Mouse (Mus musculus) left cerebral cortex, adult 2 months (tissue): ENCODE measurements around the gene Samd4. TPM values are rescaled to one million over a fixed set of nuclear protein-coding genes. Genes with fewer than 3 reads are reported as not detected.

Source experiments
- DNase-seq, 2 experiments: peaks; one replicate each; pipeline ENCODE4 v3.0.0; 2021 to 2022; ENCODE audit warnings: low spot score in 2 of 2, mixed read lengths in 1 of 2; ENCODE audit errors: extremely low spot score in 1 of 2
- H3K27ac ChIP-seq: fragments of 200-600 bp; 2 replicates; pipeline ENCODE4 v1.8.1; 2022
- H3K4me3 ChIP-seq: fragments of 200-600 bp; 2 replicates; pipeline ENCODE4 v1.8.1; 2022
- CTCF ChIP-seq: fragments of 200-600 bp; IDR thresholded peaks from 2 replicates; pipeline ENCODE4 v1.8.1; 2022; ENCODE audit warnings: antibody characterized with exemption, mild to moderate bottlenecking, moderate library complexity
- intact Hi-C: fragments of 180-260 bp; cut with DNase I; formaldehyde crosslinking; loops from one replicate; pipeline ENCODE4 v1.15.1; 2025
- total RNA-seq, 2 experiments: library from RNA; stranded (reverse); gene quantifications; 2 replicates each; pipeline ENCODE4 v1.2.3; 2021

The Samd4 gene
- total RNA-seq, 2 experiments from 2014 or later, result 26.8 to 32.1 TPM

DNA sequence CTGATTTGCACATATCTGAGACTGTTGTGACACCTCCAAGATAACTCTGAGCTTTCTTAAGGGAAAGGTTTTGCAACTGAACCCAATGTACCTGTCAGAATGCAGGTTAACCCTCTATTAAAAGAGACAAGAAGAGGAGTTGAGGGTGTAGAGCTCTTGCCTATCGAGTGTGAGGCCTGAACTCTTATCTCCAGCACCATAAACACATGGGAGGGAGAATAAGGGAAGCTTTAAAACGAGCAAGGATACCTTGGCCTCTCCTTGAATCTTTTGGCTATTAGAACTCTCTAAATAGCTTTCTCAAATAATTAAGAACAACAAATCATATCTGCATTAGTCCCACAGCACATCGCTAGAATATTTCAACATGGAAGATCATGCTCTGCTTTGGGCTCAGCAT lies 135.0 kb downstream of the Samd4 start:
- no peak overlapping the region for H3K27ac ChIP-seq
- intact Hi-C loops, result no loop called here
- H3K4me3 ChIP-seq, result no peak overlapping the region
- no peak for DNase-seq
- TF ChIP-seq CTCF, result no peak

DNA sequence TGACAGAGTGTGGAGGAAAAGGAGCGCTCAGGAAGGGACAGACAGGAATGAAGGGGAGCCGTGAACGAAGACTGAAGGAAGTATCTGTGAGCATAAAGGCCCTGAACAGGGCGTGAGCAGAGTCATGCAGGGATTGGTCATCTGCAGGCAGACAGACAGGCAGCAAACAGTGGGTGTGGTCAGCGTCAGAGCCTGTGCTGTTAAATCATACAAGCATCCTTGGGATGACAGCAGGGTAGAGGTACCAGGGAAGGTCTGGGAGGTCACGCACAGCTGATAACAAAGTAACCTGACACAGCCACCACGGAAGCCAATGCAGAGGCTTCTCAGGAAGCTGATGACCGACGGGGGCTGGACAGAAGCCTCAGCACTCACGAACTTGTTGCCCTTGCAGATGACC lies 138.2 kb downstream of the Samd4 start:
- intact Hi-C loops, result no loop called here
- TF ChIP-seq CTCF, result no peak
- no peak for DNase-seq
- no peak overlapping the region for H3K4me3 ChIP-seq
- no peak overlapping the region for H3K27ac ChIP-seq

DNA sequence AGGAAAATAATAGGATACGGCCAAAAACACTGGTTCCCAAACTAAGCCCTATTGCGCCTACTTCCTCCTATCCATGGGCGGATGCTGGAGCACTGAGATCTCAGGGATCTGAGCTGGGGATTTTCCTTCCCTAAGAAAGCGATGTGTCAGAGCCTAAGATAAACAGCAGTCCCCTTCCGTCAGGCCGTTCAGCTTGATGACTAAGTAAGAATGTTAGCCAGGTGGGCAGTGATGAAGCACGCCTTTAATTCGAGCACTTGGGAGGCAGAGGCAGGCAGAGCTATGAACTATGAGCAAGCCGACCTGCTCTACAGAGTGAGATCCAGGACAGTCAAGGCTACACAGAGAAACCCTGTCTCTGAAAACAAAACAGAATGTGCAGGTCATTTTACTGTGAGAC lies 140.9 kb downstream of the Samd4 start:
- Histone ChIP-seq H3K27ac (no peak overlapping the region), H3K4me3 (no peak overlapping the region)
- intact Hi-C loops, result no loop called here
- DNase-seq, result no peak
- no peak for TF ChIP-seq CTCF

DNA sequence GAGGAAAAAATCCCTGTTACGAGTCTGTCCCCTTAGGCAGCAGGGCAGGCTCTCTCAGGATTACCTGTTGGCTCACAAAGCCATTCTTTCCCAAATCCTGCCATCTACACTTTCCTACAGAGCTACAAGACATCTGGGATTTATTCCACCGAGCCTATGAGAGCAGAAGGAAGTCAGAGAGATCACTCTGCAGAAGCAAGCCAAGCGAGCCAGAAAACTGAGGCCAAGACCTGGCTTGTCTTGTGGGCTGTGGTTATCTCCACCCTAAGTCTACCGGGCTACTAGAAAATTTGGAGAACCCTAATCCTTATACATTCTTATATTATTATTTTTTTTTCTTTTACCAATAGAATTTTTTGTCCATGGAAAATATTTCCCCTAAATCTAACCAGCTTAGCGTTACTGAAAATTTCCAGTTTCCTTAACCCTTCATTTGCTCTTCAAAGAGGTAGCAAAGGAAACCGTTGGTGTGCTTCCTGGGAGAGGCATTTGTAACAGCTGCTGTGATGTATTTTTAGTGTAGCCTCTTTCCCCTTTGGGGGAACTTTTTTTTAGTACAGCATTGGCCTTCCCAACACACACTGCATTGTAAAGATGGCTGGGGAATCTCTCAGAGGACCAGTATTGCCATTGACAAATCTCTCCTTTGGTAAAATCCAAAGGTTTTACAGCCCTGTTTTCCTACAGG lies 144.9 kb downstream of the Samd4 start:
- Histone ChIP-seq H3K4me3 (no peak overlapping the region), H3K27ac (no peak overlapping the region)
- DNase-seq, result no peak
- TF ChIP-seq CTCF, result no peak
- intact Hi-C loops, result no loop called here

DNA sequence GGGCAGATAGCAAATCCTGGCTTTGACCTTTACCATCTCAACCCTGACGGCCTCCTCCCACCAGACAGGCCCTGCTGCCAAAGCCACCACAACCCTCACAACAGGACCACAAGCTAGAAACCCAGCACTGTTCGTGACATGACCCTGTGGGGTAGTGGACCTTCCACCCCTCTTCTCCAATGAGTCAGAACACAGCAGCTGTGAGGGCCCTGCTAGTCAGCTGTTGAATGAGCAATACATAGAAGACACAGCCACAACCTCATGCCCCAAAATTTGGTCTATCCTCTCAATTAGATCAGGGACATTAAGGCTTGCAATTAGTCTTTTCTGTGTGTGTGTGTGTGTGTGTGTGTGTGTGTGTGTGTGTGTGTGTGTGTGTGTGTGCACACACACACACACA lies 148.9 kb downstream of the Samd4 start:
- DNase-seq, result no peak
- TF ChIP-seq CTCF, result no peak
- Histone ChIP-seq H3K4me3 (no peak overlapping the region), H3K27ac (no peak overlapping the region)
- intact Hi-C loops, result no loop called here

DNA sequence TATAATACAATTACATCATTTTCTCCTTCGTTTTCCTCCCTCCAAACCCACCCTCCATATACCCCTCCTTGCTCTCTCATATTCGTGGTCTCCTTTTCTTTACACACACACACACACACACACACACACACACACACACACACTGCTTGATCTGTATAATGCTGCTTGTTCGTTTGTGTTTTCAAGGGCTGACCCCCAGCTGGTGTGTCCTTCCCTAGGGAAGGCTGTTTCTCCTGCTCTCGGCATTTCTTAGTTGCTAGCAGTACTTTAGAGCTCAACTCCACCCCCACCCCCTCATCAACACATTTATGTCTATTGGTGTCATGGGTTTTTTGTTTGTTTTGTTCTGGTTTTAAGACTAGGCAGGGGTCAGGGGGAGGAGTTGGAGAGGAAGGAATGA lies 149.5 kb downstream of the Samd4 start:
- intact Hi-C loops, result no loop called here
- Histone ChIP-seq H3K4me3 (no peak overlapping the region), H3K27ac (no peak overlapping the region)
- DNase-seq, result no peak
- TF ChIP-seq CTCF, result no peak

DNA sequence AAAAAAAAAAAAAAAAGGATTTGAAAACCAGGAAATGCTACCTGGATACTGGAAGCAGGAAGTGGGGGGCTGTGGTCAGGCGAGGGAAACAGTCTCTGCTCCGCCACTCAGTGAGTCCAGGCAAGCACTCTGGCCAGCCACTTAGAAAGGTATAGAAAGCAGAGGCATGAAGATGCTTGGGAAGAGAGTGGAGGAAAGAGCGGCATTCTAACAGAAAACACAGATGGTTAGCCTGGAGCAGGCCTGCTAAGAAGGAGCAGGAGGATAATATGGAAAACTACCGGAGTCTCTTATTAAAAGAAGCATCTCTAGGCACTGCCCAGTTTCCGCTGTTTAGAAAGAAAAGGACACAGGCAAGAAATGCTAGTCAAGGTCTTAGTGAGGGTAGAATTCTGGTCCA lies 150.8 kb downstream of the Samd4 start:
- no peak for TF ChIP-seq CTCF
- no peak overlapping the region for H3K27ac ChIP-seq
- no peak for DNase-seq
- no peak overlapping the region for H3K4me3 ChIP-seq
- intact Hi-C loops, result no loop called here

DNA sequence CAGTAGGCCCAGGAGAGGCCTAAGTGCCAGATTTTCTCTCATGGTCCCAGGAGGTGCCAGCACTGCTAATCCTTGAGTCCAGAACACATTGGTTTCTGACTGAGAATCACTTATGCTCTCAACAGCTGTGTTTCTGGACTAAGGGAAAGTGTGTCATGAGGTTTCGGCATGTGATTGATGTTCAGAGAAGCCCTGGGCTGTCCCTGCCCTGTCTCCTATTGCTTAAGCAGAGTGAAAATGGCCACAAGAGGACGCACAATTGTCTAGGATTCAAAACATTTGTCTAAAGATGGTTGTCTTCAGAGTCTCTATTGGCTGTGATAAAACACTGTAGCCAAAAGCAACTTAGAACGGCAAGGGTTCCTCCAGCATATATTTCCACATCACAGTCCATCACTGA lies 159.0 kb downstream of the Samd4 start:
- H3K4me3 ChIP-seq, result no peak overlapping the region
- no peak; the same call in none of the 2 replicates for TF ChIP-seq CTCF
- DNase-seq, result no peak
- H3K27ac ChIP-seq, result no peak overlapping the region
- intact Hi-C loops, result no loop called here

DNA sequence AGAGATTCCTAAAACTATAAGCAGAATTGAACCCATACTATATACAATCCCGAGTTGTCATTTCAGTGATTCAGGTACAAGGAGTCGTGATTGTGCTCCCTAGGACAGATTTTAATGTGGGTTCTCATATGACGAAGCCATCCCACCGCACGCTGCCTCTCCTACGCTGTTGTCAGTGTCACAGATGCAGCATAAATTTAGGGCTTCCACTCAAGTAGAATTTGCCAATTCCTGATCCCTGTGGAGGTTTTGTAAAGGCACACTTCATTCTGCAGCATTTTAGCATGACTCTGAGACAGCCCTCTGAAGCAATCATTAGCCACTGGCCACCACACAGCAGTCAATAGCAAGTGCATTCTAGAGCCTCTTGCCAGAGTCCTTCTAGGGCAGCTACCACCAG lies 166.4 kb downstream of the Samd4 start:
- TF ChIP-seq CTCF, result no peak
- Histone ChIP-seq H3K27ac (no peak overlapping the region), H3K4me3 (no peak overlapping the region)
- intact Hi-C loops, result no loop called here
- DNase-seq, result no peak

DNA sequence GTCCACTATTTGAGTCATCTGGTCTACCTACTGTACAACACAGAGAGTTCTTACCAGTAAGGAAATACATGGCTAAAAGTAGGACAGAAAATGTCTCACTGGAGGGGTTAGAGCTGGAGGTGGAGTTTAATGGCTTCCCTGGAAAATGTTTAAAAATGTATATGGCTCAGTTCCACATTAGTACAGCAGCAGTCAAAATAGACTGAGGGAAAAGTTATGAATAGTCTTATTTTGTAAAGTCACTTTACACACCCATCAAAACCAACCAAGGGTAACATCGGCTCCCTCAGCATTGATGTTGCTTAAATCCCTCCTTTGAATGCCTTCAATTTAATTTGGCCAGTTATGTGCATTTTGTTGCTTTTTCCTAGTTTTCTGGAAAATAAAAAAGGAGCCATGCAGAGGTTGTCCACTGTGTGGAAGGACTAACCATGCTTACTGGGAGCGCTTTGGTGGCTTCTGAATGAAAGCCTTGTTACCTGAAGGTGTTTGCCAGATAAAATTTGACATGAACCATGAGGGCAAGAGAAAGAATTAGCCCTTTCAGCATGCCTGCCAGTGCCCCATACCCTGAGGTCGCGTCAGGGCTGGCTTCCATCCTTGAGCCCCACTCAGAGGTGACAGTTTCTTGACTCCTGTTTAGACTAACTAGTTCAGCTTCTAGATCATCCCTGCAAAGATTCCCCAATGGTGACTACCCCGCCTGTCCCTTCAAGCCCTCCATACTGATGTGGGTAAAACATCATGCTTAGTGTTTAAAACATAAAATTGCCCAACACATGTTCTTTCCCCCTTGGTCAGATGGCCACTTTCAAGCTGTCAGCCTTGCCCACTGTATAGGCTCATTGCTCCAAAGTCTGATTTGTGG lies 169.3 kb downstream of the Samd4 start:
- TF ChIP-seq CTCF, result no peak
- no peak overlapping the region for H3K4me3 ChIP-seq

DNA sequence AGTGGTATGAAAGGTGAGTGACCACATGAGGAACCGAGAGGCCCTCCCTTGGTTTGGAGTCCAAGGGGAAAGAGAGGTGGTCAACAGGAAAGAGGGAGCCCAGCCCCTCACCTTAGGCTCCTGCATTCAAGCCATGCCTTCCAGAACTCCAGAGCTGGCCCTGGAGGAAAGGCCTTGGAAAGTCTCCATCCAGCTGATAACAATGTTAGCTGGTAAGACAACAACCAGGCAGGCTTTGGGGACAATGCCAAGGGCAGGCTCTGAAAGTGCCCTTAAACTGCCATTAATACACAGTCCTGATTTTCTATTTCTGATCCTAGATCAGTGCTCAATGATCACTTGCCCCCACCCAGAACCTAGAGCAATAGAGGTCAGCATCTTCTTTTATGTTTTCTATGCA lies 170.4 kb downstream of the Samd4 start:
- no peak overlapping the region for H3K27ac ChIP-seq
- no peak overlapping the region for H3K4me3 ChIP-seq
- DNase-seq, result no peak
- no peak for TF ChIP-seq CTCF
- intact Hi-C loops, result no loop called here

More for the DNA sequence above, 169.3 kb downstream of the Samd4 start:
- intact Hi-C loops, result no loop called here
- DNase-seq, result no peak
- H3K27ac ChIP-seq, result no peak overlapping the region

DNA sequence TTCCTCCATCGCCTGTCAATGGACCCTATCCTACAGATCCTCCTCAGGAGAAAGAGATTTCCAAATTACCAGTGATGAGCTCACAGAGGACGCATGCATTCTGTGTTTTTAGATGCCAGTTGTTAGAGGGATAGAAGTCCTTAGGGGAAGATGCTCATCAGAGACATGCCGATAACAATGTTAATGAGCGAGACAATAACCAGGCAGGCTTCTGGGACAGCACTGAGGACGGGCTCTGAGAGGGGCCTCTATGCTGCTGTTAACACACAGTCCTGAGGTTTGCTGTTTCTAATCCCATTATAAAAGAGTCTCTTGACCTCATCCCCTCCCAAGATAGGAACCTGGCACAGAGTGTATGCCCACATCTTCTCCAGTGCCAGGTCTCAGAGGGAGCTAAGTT lies 171.2 kb downstream of the Samd4 start:
- no peak overlapping the region for H3K27ac ChIP-seq
- no peak for TF ChIP-seq CTCF
- H3K4me3 ChIP-seq, result no peak overlapping the region
- DNase-seq, result no peak
- intact Hi-C loops, result no loop called here

DNA sequence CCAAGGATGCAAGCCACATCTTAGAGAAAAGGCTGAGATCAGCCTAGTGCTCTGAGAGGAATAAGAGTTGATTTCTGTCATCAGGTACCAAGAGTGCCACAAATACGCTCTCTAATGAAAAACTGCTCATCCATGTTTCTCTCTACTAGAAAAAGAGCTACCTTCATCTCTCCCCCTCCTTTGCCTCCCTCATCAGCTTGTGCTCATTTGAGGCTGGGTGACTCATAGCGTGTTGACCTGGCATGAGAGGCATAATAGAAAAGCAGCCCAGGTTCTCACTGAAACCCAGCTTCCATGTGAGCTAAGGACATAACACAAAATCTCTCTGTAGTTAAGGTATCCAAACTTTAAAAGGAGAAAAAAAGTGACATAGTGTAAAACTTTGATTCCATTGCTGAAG lies 176.3 kb downstream of the Samd4 start:
- no peak overlapping the region for H3K4me3 ChIP-seq
- DNase-seq, result no peak
- H3K27ac ChIP-seq, result no peak overlapping the region
- no peak for TF ChIP-seq CTCF
- intact Hi-C loops, result no loop called here
